Mouse (Mus musculus) liver, postnatal 0 days (tissue): ENCODE measurements at regions not wholly inside any gene's neighbourhood (a gene's known extent, or its start where the extent isn't known, plus 50 kb on each side); places are given as distances from the start of the nearest gene placed in this dataset.

Experiments
- CTCF ChIP-seq: sonication (generic); IDR thresholded peaks from 2 replicates; pipeline ENCODE4 v1.5.1; 2016; ENCODE audit warnings: antibody characterized with exemption, low read depth
- EP300 ChIP-seq: IDR thresholded peaks from 2 replicates; pipeline ENCODE4 v1.6.1; 2016; ENCODE audit warnings: antibody characterized with exemption, low read depth, mild to moderate bottlenecking

GRCm38 (mm10) chr12:77061562-77061847, 99.5 kb upstream of the Max start:
- no peak for TF ChIP-seq CTCF
- TF ChIP-seq EP300, result no peak
